Mouse (Mus musculus) neural tube, embryonic 11.5 days (tissue): ENCODE measurements around the gene Dynlrb1. TPM values are rescaled to one million over a fixed set of nuclear protein-coding genes. Genes with fewer than 3 reads are reported as not detected.

Experiments
- ATAC-seq: fragments of 200-750 bp; cut with Nextera tagmentation; 2 replicates; pipeline ENCODE4 v1.8.0; 2017; ENCODE audit warnings: moderate number of reproducible peaks, mild to moderate bottlenecking, moderate TSS enrichment, moderate library complexity; ENCODE audit not compliant: insufficient read depth, low FRiP score, low TSS enrichment
- DNase-seq: peaks from one replicate; pipeline ENCODE4 v3.0.0-alpha.2; 2015; ENCODE audit warnings: low spot score
- H3K27ac ChIP-seq: fragments of 300-500 bp; sonication (generic); 2 replicates; pipeline ENCODE4 v1.5.1; 2014; ENCODE audit warnings: low read depth, mild to moderate bottlenecking, low read length
- H3K27me3 ChIP-seq: fragments of 300-500 bp; sonication (generic); 2 replicates; pipeline ENCODE4 v1.6.1; 2014; ENCODE audit warnings: mild to moderate bottlenecking, low read length, mixed read lengths; ENCODE audit not compliant: control insufficient read depth, insufficient read depth
- H3K36me3 ChIP-seq: fragments of 300-500 bp; sonication (generic); 2 replicates; pipeline ENCODE4 v1.6.1; 2014; ENCODE audit warnings: mild to moderate bottlenecking, low read length, moderate library complexity, mixed read lengths; ENCODE audit not compliant: control insufficient read depth, insufficient read depth
- H3K4me1 ChIP-seq: fragments of 300-500 bp; sonication (generic); 2 replicates; pipeline ENCODE4 v1.6.1; 2014; ENCODE audit warnings: low read length, mixed read lengths; ENCODE audit not compliant: control insufficient read depth, insufficient read depth
- H3K4me2 ChIP-seq: fragments of 300-500 bp; sonication (generic); 2 replicates; pipeline ENCODE4 v1.6.1; 2014; ENCODE audit warnings: low read depth, mild to moderate bottlenecking, moderate library complexity
- H3K4me3 ChIP-seq: fragments of 300-500 bp; sonication (generic); 2 replicates; pipeline ENCODE4 v1.5.1; 2014; ENCODE audit warnings: low read depth, low read length
- H3K9ac ChIP-seq: fragments of 300-500 bp; sonication (generic); 2 replicates; pipeline ENCODE4 v1.6.1; 2014; ENCODE audit warnings: mild to moderate bottlenecking, low read length
- H3K9me3 ChIP-seq: fragments of 300-500 bp; sonication (generic); 2 replicates; pipeline ENCODE4 v1.6.1; 2016; ENCODE audit warnings: low read length; ENCODE audit not compliant: control insufficient read depth
- WGBS: fragments of 180-500 bp; shearing (Covaris S2); extraction: QIAGEN DNeasy Blood & Tissue Kit; methylation state at CpG from one replicate; pipeline ENCODE4 v1.1.7; 2014; 5-methylcytosine and 5-hydroxymethylcytosine counted together
- polyA plus RNA-seq: library from polyadenylated mRNA; unstranded; fragments of >200 nt; fragmentation: Nextera tagmentation; extraction: Ambion mirVana; gene quantifications from 2 replicates; pipeline ENCODE4 v1.2.1, GENCODE M21; 2014

Dynlrb1 gene
- polyA plus RNA-seq, 1 experiment from 2014 or later, result 522 TPM

DNA sequence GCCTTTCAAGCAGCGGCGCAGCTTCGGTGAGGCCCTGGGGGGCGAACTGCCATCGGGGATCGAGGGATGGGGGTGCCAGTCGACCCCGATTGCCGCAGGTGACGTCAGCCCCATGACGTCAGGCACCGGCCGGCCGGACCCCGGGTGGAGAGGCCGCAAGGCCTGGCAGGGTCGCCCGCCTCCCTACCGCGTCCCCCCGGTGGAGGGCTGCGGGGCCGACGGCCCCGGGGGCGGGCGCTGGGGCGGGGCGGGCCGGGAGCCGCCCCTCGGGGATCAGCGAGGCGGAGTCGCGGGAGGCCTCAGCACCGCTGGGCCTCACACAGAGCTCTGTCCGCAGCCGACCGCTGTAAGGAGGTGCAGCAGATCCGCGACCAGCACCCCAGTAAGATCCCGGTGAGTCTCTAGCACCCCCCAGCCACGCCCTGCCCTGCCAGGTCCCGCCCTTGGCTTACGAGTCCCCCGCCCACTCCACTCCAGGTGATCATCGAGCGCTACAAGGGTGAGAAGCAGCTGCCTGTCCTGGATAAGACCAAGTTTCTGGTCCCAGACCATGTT, 40.4 kb downstream of the Dynlrb1 start:
- peak; percentile 77 for ATAC-seq
- Histone ChIP-seq H3K4me2 (peak overlapping the region; percentile 76), H3K27me3 (no peaks in the 10 kb centered on the region), H3K27ac (0 out of 2 replicates have a peak overlapping the region, but pooled peaks have one; percentile 20), H3K9me3 (no peaks in the 10 kb centered on the region), H3K36me3 (no peaks in the 10 kb centered on the region; the same call in 1 of the 2 replicates), H3K4me3 (peak overlapping the region; percentile 79), H3K4me1 (peaks cover 5% of the 10 kb centered on the region; the same call in 1 of the 2 replicates), H3K9ac (peak overlapping the region; percentile 86)
- under 1% methylated on average over 38 of the region's 49 CpGs for WGBS
- DNase-seq, result peak; percentile 65

DNA sequence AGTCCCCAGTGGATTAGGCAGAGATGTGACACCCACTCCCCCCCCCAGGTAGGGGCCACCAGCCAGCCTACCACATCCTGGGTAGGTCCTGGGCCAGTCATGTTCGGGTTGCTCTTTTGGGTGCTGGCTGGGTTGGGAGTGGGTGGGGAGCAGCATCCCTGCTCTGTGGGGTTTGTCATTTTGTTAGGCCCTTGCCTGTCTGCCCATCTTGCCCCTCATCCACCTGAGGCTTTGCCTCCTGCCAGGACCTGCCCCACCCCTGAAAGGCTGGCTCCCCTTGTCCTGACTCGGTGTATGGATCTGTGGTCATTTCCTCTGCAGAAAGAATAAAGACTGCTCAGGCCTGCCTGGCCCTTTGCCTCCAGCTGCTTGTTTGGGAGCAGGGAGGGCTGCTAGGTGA, 41.4 kb downstream of the Dynlrb1 start:
- H3K4me2 ChIP-seq, result peak overlapping the region; percentile 76
- H3K4me1 ChIP-seq, result peaks cover 5% of the 10 kb centered on the region; the same call in 1 of the 2 replicates
- H3K9ac ChIP-seq, result no peak overlapping the region
- H3K4me3 ChIP-seq, result no peak overlapping the region; the same call in 1 of the 2 replicates
- H3K36me3 ChIP-seq, result no peaks in the 10 kb centered on the region; the same call in 1 of the 2 replicates
- H3K27me3 ChIP-seq, result no peaks in the 10 kb centered on the region
- 92% methylated on average over 2 of the region's 2 CpGs for WGBS
- no peak for ATAC-seq
- no peaks in the 10 kb centered on the region for H3K9me3 ChIP-seq
- H3K27ac ChIP-seq, result no peak overlapping the region
- DNase-seq, result no peak

DNA sequence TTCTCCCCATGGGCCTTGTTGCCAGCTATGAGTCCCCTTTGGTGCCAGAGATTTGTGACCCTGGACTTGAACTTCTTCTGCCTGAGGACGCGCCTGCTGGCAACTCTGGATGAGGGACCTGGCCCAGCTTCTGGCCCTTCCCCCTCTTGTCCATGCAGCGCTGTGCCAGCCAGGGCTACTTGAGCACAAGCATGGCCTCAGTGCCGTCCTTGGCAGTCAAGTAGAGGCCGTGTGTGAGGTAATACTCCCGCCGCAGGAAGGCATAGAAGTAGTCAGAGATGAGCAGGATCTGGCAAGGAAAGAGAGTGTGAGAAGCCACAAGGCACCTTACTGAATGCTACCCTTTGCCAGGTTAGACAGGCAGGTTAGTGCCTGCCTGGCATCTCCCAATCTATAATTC, 42.0 kb downstream of the Dynlrb1 start:
- no peak overlapping the region for H3K27ac ChIP-seq
- WGBS, result 91% methylated on average over 7 of the region's 7 CpGs
- no peaks in the 10 kb centered on the region; the same call in 1 of the 2 replicates for H3K36me3 ChIP-seq
- H3K9ac ChIP-seq, result no peak overlapping the region
- H3K27me3 ChIP-seq, result no peaks in the 10 kb centered on the region
- H3K9me3 ChIP-seq, result no peaks in the 10 kb centered on the region
- peaks cover 5% of the 10 kb centered on the region; the same call in 1 of the 2 replicates for H3K4me1 ChIP-seq
- ATAC-seq (no peak), DNase-seq (no peak)
- H3K4me2 ChIP-seq, result no peak overlapping the region
- no peak overlapping the region for H3K4me3 ChIP-seq

DNA sequence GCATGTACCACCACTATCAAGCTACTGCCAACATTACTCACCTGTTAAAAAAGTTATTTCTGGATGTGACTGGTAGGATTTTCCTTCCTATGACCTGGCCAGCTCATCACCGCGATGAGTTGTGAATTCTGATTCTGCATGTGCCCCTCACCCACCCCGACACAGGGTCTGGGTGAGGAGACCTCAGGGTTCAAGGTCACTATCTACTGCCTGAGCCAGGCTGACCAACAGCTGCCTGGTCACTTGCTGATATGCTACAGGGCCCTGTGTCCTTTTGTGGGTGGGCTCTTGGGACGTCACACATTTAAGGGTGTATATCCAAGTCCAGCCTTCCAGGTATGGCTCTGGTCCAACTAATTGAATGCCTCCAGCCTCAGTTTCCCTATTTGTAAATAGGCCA, 42.8 kb downstream of the Dynlrb1 start:
- ATAC-seq, result no peak
- no peak overlapping the region for H3K4me3 ChIP-seq

GRCm38 (mm10) chr2:155280116-155280515, 43.8 kb downstream of the Dynlrb1 start:
- Histone ChIP-seq H3K9me3 (no peaks in the 10 kb centered on the region), H3K27ac (no peak overlapping the region), H3K4me2 (no peak overlapping the region), H3K9ac (no peak overlapping the region), H3K27me3 (no peaks in the 10 kb centered on the region), H3K36me3 (no peaks in the 10 kb centered on the region; the same call in 1 of the 2 replicates), H3K4me1 (peaks cover 5% of the 10 kb centered on the region; the same call in 1 of the 2 replicates), H3K4me3 (no peak overlapping the region)
- WGBS, result 75% methylated on average over 2 of the region's 2 CpGs
- ATAC-seq, result no peak
- DNase-seq, result no peak

More for the DNA sequence above, 42.8 kb downstream of the Dynlrb1 start:
- Histone ChIP-seq H3K27me3 (no peaks in the 10 kb centered on the region), H3K9ac (no peak overlapping the region), H3K27ac (no peak overlapping the region), H3K9me3 (no peaks in the 10 kb centered on the region), H3K4me1 (peaks cover 5% of the 10 kb centered on the region; the same call in 1 of the 2 replicates), H3K4me2 (no peak overlapping the region), H3K36me3 (no peaks in the 10 kb centered on the region; the same call in 1 of the 2 replicates)
- DNase-seq, result no peak
- 94% methylated on average over 4 of the region's 4 CpGs for WGBS

GRCm38 (mm10) chr2:155283793-155284192, 47.5 kb downstream of the Dynlrb1 start:
- H3K27me3 ChIP-seq, result no peaks in the 10 kb centered on the region
- H3K4me1 ChIP-seq, result no peaks in the 10 kb centered on the region
- DNase-seq, result no peak

GRCm38 (mm10) chr2:155284647-155285046, 48.3 kb downstream of the Dynlrb1 start:
- no peaks in the 10 kb centered on the region for H3K9me3 ChIP-seq
- DNase-seq, result no peak
- 83% methylated on average over 7 of the region's 7 CpGs for WGBS

More at GRCm38 (mm10) chr2:155283793-155284192, 47.5 kb downstream of the Dynlrb1 start:
- Histone ChIP-seq H3K4me3 (no peak overlapping the region), H3K36me3 (no peaks in the 10 kb centered on the region; the same call in 1 of the 2 replicates), H3K27ac (no peak overlapping the region), H3K4me2 (no peak overlapping the region), H3K9ac (no peak overlapping the region), H3K9me3 (no peaks in the 10 kb centered on the region)
- no peak for ATAC-seq
- WGBS, result 94% methylated on average over 4 of the region's 4 CpGs

GRCm38 (mm10) chr2:155285744-155286143, 49.4 kb downstream of the Dynlrb1 start:
- H3K27ac ChIP-seq, result no peak overlapping the region
- no peak overlapping the region for H3K4me3 ChIP-seq
- no peaks in the 10 kb centered on the region for H3K36me3 ChIP-seq
- no peaks in the 10 kb centered on the region for H3K27me3 ChIP-seq
- H3K4me2 ChIP-seq, result no peak overlapping the region
- no peaks in the 10 kb centered on the region for H3K4me1 ChIP-seq
- DNase-seq, result no peak
- WGBS, result 90% methylated on average over 6 of the region's 6 CpGs
- no peaks in the 10 kb centered on the region for H3K9me3 ChIP-seq
- H3K9ac ChIP-seq, result no peak overlapping the region
- ATAC-seq, result no peak

More at GRCm38 (mm10) chr2:155284647-155285046, 48.3 kb downstream of the Dynlrb1 start:
- H3K4me1 ChIP-seq, result no peaks in the 10 kb centered on the region
- H3K4me3 ChIP-seq, result no peak overlapping the region
- ATAC-seq, result no peak
- H3K4me2 ChIP-seq, result no peak overlapping the region
- H3K36me3 ChIP-seq, result no peaks in the 10 kb centered on the region
- no peak overlapping the region for H3K27ac ChIP-seq
- H3K9ac ChIP-seq, result no peak overlapping the region
- no peaks in the 10 kb centered on the region for H3K27me3 ChIP-seq
